Mouse (Mus musculus) MEL (cell line): ENCODE data around the gene E330017A01Rik. TPM values are rescaled to one million over a fixed set of nuclear protein-coding genes. Genes with fewer than 3 reads are reported as not detected.

Experiments used
- DNase-seq: peaks from one replicate; pipeline ENCODE4 v3.0.0; 2011; ENCODE audit warnings: low read depth, low spot score
- H3K27ac ChIP-seq: 2 replicates; pipeline ENCODE4 v1.5.1; 2012; ENCODE audit warnings: low read depth, mild to moderate bottlenecking, control low read depth, low read length, moderate library complexity; ENCODE audit not compliant: control insufficient read depth
- H3K27me3 ChIP-seq, 2 experiments: fragments of 150-350 bp in 1 of 2; sonication (generic) in 1 of 2; 2 replicates each; pipeline ENCODE4 v1.6.1; 2012; ENCODE audit warnings: low read length in 2 of 2, mild to moderate bottlenecking in 2 of 2, improper control_type of control experiment in 1 of 2, moderate library complexity in 1 of 2; ENCODE audit not compliant: insufficient read depth in 2 of 2, control insufficient read depth in 1 of 2
- H3K36me3 ChIP-seq, 2 experiments: 2 replicates each; pipeline ENCODE4 v1.6.1; 2012 to 2014; ENCODE audit warnings: low read length in 2 of 2, improper control_type of control experiment in 1 of 2, inconsistent platforms in 1 of 2, mild to moderate bottlenecking in 1 of 2; ENCODE audit not compliant: insufficient read depth in 2 of 2, control insufficient read depth in 1 of 2
- H3K4me1 ChIP-seq, 2 experiments: fragments of 150-350 bp in 1 of 2; sonication (generic) in 1 of 2; 2 replicates each; pipeline ENCODE4 v1.6.1; 2012; ENCODE audit warnings: low read length in 2 of 2, improper control_type of control experiment in 1 of 2, mild to moderate bottlenecking in 1 of 2; ENCODE audit not compliant: insufficient read depth in 2 of 2, control insufficient read depth in 1 of 2
- H3K4me3 ChIP-seq, 2 experiments: fragments of 150-350 bp in 1 of 2; sonication (generic) in 1 of 2; 2 replicates each; pipeline ENCODE4 v1.5.1; 2012; ENCODE audit warnings: low read depth in 2 of 2, low read length in 2 of 2, mild to moderate bottlenecking in 2 of 2, moderate library complexity in 2 of 2, control low read depth in 1 of 2, improper control_type of control experiment in 1 of 2; ENCODE audit not compliant: control insufficient read depth in 1 of 2, insufficient read depth in 1 of 2
- H3K79me2 ChIP-seq: 2 replicates; pipeline ENCODE4 v1.6.1; 2012; ENCODE audit warnings: mild to moderate bottlenecking, low read length, moderate library complexity; ENCODE audit not compliant: control insufficient read depth, poor library complexity, insufficient read depth
- H3K9ac ChIP-seq: 2 replicates; pipeline ENCODE4 v1.6.1; 2012; ENCODE audit warnings: low read depth, mild to moderate bottlenecking, control low read depth, low read length, moderate library complexity; ENCODE audit not compliant: control insufficient read depth, poor library complexity, severe bottlenecking
- H3K9me3 ChIP-seq: fragments of 150-350 bp; sonication (generic); replicated peaks from 2 replicates; pipeline ENCODE4 v1.6.1; 2012; ENCODE audit warnings: mild to moderate bottlenecking, low read length, improper control_type of control experiment, moderate library complexity; ENCODE audit not compliant: insufficient read depth
- BHLHE40 ChIP-seq: IDR thresholded peaks from 2 replicates; pipeline ENCODE4 v1.6.1; 2012; ENCODE audit warnings: low read depth, mild to moderate bottlenecking, inconsistent platforms, low read length, improper control_type of control experiment, borderline replicate concordance
- CHD1 ChIP-seq: IDR thresholded peaks from 2 replicates; pipeline ENCODE4 v1.6.1; 2012; ENCODE audit warnings: low read depth, mild to moderate bottlenecking, inconsistent platforms, low read length, improper control_type of control experiment
- CTCF ChIP-seq, 3 experiments: IDR thresholded peaks in 2 of 3; conservative IDR thresholded peaks in 1 of 3; 2 replicates each; pipeline ENCODE4 v1.5.1; 2011 to 2012; ENCODE audit warnings: low read length in 3 of 3, low read depth in 2 of 3, mild to moderate bottlenecking in 2 of 3, improper control_type of control experiment in 1 of 3, inconsistent platforms in 1 of 3, mixed read lengths in 1 of 3, moderate library complexity in 1 of 3; ENCODE audit not compliant: control insufficient read depth in 1 of 3, insufficient read depth in 1 of 3, poor library complexity in 1 of 3, severe bottlenecking in 1 of 3
- E2F4 ChIP-seq: IDR thresholded peaks from 2 replicates; pipeline ENCODE4 v1.6.1; 2011; ENCODE audit warnings: low read depth, low read length, improper control_type of control experiment, borderline replicate concordance
- ELF1 ChIP-seq: IDR thresholded peaks from 2 replicates; pipeline ENCODE4 v1.6.1; 2014; ENCODE audit warnings: low read depth, mild to moderate bottlenecking, inconsistent platforms, low read length, improper control_type of control experiment, moderate library complexity
- GABPA ChIP-seq: IDR thresholded peaks from 2 replicates; pipeline ENCODE4 v1.6.1; 2012; ENCODE audit warnings: low read depth, mild to moderate bottlenecking, inconsistent platforms, low read length, improper control_type of control experiment, moderate library complexity
- GATA1 ChIP-seq: IDR thresholded peaks from 2 replicates; pipeline ENCODE4 v1.6.1; 2011; ENCODE audit warnings: low read depth, low read length, improper control_type of control experiment
- MAX ChIP-seq: IDR thresholded peaks from 2 replicates; pipeline ENCODE4 v1.6.1; 2011; ENCODE audit warnings: low read length, improper control_type of control experiment
- MAZ ChIP-seq: IDR thresholded peaks from 2 replicates; pipeline ENCODE4 v1.6.1; 2012; ENCODE audit warnings: low read depth, mild to moderate bottlenecking, inconsistent platforms, low read length, improper control_type of control experiment
- MEF2A ChIP-seq: IDR thresholded peaks from 2 replicates; pipeline ENCODE4 v1.6.1; 2014; ENCODE audit warnings: low read depth, mild to moderate bottlenecking, inconsistent platforms, low read length, improper control_type of control experiment; ENCODE audit not compliant: poor library complexity, insufficient replicate concordance, severe bottlenecking; ENCODE audit errors: extremely low read depth
- MYB ChIP-seq: IDR thresholded peaks from 2 replicates; pipeline ENCODE4 v1.6.1; 2011; ENCODE audit warnings: mild to moderate bottlenecking, low read depth, low read length, improper control_type of control experiment
- MYC ChIP-seq: IDR thresholded peaks from 2 replicates; pipeline ENCODE4 v1.6.1; 2011; ENCODE audit warnings: low read depth, mild to moderate bottlenecking, low read length, improper control_type of control experiment, moderate library complexity
- NRF1 ChIP-seq: IDR thresholded peaks from 2 replicates; pipeline ENCODE4 v1.6.1; 2014; ENCODE audit warnings: low read depth, mild to moderate bottlenecking, inconsistent platforms, low read length, improper control_type of control experiment, moderate library complexity; ENCODE audit not compliant: poor library complexity, insufficient read depth, severe bottlenecking
- POLR2A ChIP-seq, 2 experiments: IDR thresholded peaks; 2 replicates each; pipeline ENCODE4 v1.6.1; 2011 to 2012; ENCODE audit warnings: low read length in 2 of 2, mild to moderate bottlenecking in 2 of 2, control low read depth in 1 of 2, improper control_type of control experiment in 1 of 2, low read depth in 1 of 2, moderate library complexity in 1 of 2; ENCODE audit not compliant: control insufficient read depth in 1 of 2, insufficient read depth in 1 of 2, poor library complexity in 1 of 2
- POLR2AphosphoS2 ChIP-seq: IDR thresholded peaks from 2 replicates; pipeline ENCODE4 v1.6.1; 2011; ENCODE audit warnings: low read length, improper control_type of control experiment
- POLR2AphosphoS5 ChIP-seq: IDR thresholded peaks from 2 replicates; pipeline ENCODE4 v1.6.1; 2012; ENCODE audit warnings: low read depth, borderline replicate concordance, mild to moderate bottlenecking, inconsistent platforms, low read length, moderate library complexity, mixed read lengths
- RAD21 ChIP-seq: IDR thresholded peaks from 2 replicates; pipeline ENCODE4 v1.6.1; 2011; ENCODE audit warnings: mild to moderate bottlenecking, low read depth, low read length, improper control_type of control experiment
- RCOR1 ChIP-seq: IDR thresholded peaks from 2 replicates; pipeline ENCODE4 v1.6.1; 2012; ENCODE audit warnings: low read depth, mild to moderate bottlenecking, inconsistent platforms, low read length, improper control_type of control experiment
- SIN3A ChIP-seq: IDR thresholded peaks from 2 replicates; pipeline ENCODE4 v1.6.1; 2012; ENCODE audit warnings: low read length, improper control_type of control experiment, inconsistent platforms
- SMC3 ChIP-seq: IDR thresholded peaks from 2 replicates; pipeline ENCODE4 v1.6.1; 2011; ENCODE audit warnings: low read depth, low read length, improper control_type of control experiment
- TAL1 ChIP-seq: IDR thresholded peaks from 2 replicates; pipeline ENCODE4 v1.6.1; 2012; ENCODE audit warnings: mild to moderate bottlenecking, inconsistent platforms, low read length, moderate library complexity, mixed read lengths
- UBTF ChIP-seq: IDR thresholded peaks from 2 replicates; pipeline ENCODE4 v1.6.1; 2012; ENCODE audit warnings: low read depth, mild to moderate bottlenecking, inconsistent platforms, low read length, improper control_type of control experiment, moderate library complexity, borderline replicate concordance; ENCODE audit not compliant: insufficient read depth
- USF1 ChIP-seq: IDR thresholded peaks from 2 replicates; pipeline ENCODE4 v1.6.1; 2014; ENCODE audit warnings: low read depth, mild to moderate bottlenecking, inconsistent platforms, low read length, improper control_type of control experiment, moderate library complexity
- USF2 ChIP-seq, 2 experiments: IDR thresholded peaks; 2 replicates each; pipeline ENCODE4 v1.6.1; 2011 to 2012; ENCODE audit warnings: improper control_type of control experiment in 2 of 2, low read length in 2 of 2, borderline replicate concordance in 1 of 2, inconsistent platforms in 1 of 2, low read depth in 1 of 2, mild to moderate bottlenecking in 1 of 2; ENCODE audit not compliant: insufficient read depth in 1 of 2
- ZC3H11A ChIP-seq: IDR thresholded peaks from 2 replicates; pipeline ENCODE4 v1.6.1; 2012; ENCODE audit warnings: low read depth, mild to moderate bottlenecking, inconsistent platforms, low read length, improper control_type of control experiment
- ZMIZ1 ChIP-seq: IDR thresholded peaks from 2 replicates; pipeline ENCODE4 v1.6.1; 2012; ENCODE audit warnings: low read depth, mild to moderate bottlenecking, inconsistent platforms, low read length, improper control_type of control experiment, moderate library complexity
- ZNF384 ChIP-seq: IDR thresholded peaks from 2 replicates; pipeline ENCODE4 v1.6.1; 2012; ENCODE audit warnings: low read depth, mild to moderate bottlenecking, inconsistent platforms, low read length, improper control_type of control experiment
- polyA plus RNA-seq, 2 experiments: library from polyadenylated mRNA; stranded (reverse) in 1 of 2; unstranded in 1 of 2; fragments of >175 nt in 1 of 2; fragments of >200 nt in 1 of 2; gene quantifications; 2 replicates each; pipeline versions ENCODE4 v1.2.1 to v1.2.4; 2012; ENCODE audit warnings: low replicate concordance in 2 of 2, low read depth in 1 of 2; ENCODE audit not compliant: insufficient read length in 2 of 2, insufficient read depth in 1 of 2, missing spikeins in 1 of 2
- total RNA-seq: library from RNA; depleted of rRNA; stranded (reverse); fragments of 300-350 nt; gene quantifications from 2 replicates; pipeline ENCODE4 v1.2.3, GENCODE M21; 2012

Gene E330017A01Rik
- total and polyA plus RNA-seq, 3 experiments, result 4.3 to 8.2 TPM; not detected in 1

GRCm38 (mm10) chr16:58663816-58664215 lies 25.3 kb upstream of the E330017A01Rik start (continued):
- TF ChIP-seq CHD1, result no peak

DNA sequence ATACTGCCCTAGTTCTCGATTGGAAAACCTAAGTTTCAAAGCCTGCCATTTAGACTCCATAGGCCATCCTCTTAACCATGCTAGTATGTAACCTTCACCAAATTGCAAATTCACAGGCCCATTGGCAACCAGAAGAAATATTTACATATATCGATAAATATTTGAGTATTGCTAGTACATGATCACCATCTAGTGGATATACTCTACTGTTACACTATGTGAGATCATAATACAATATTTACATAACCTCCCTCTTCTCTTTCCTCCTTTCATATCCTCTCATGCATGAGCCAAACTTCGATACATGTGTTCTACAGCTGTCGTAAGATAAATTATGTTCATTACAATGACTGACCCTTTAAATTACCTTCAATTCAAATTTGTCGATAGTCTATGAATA lies 24.5 kb upstream of the E330017A01Rik start:
- Histone ChIP-seq H3K9me3 (no peaks in the 10 kb centered on the region), H3K4me3 (no peak overlapping the region), H3K79me2 (no peaks in the 10 kb centered on the region), H3K27ac (peak overlapping the region; percentile 33; the same call in 1 of the 2 replicates), H3K4me1 (peaks cover 12 to 18% of the 10 kb centered on the region in 2 experiments), H3K27me3 (no peaks in the 10 kb centered on the region), H3K9ac (0 out of 2 replicates have a peak overlapping the region, but pooled peaks have one; percentile 23), H3K36me3 (peaks cover 0 to 28% of the 10 kb centered on the region in 2 experiments; a peak in 2 of 4 replicates)
- TF ChIP-seq NRF1, result no peak
- no peak for TF ChIP-seq USF2 (IDR thresholded peaks at IDR 0.05; ENCODE audit: borderline replicate concordance in 1 of 2, insufficient read depth in 1 of 2, low read depth in 1 of 2, low read length in 2 of 2)
- peak; percentile 98 for TF ChIP-seq SMC3
- no peak for TF ChIP-seq UBTF
- no peak; the same call in none of the 2 replicates for TF ChIP-seq RAD21
- no peak for TF ChIP-seq ZMIZ1
- TF ChIP-seq POLR2AphosphoS2, result no peak
- no peak for TF ChIP-seq MAX
- no peak for TF ChIP-seq USF1
- no peak for TF ChIP-seq BHLHE40
- no peak for TF ChIP-seq MEF2A
- peak; percentile 55; the same call in 1 of the 2 replicates for TF ChIP-seq GATA1
- TF ChIP-seq POLR2A (IDR thresholded peaks at IDR 0.05; ENCODE audit: control insufficient read depth in 1 of 2, insufficient read depth in 1 of 2, low read depth in 1 of 2, low read length in 2 of 2, poor library complexity in 1 of 2), result no peak
- no peak for TF ChIP-seq ZNF384
- 0 out of 2 replicates have a peak, but pooled peaks have one; percentile 48 for TF ChIP-seq MYC
- no peak for TF ChIP-seq MYB
- TF ChIP-seq ELF1, result no peak
- no peak for TF ChIP-seq MAZ
- peak; percentile 95 for TF ChIP-seq ZC3H11A
- TF ChIP-seq GABPA, result no peak
- TF ChIP-seq CTCF (IDR thresholded peaks at IDR 0.05 in 2 of 3, conservative IDR thresholded peaks at IDR 0.05 in 1 of 3; ENCODE audit: control insufficient read depth in 1 of 3, insufficient read depth in 1 of 3, low read depth in 2 of 3, low read length in 3 of 3, poor library complexity in 1 of 3, severe bottlenecking in 1 of 3), result peak; percentile 39 to 88 (median 45); a peak in 4 of 6 replicates
- TF ChIP-seq SIN3A, result peak; percentile 64
- no peak for TF ChIP-seq RCOR1
- no peak for TF ChIP-seq POLR2AphosphoS5
- no peak for TF ChIP-seq TAL1
- no peak for TF ChIP-seq E2F4
- peak; percentile 76 for DNase-seq
